Mouse (Mus musculus) inflammation-experienced regulatory T-cells, adult 6 months (primary cell): ENCODE measurements at regions not wholly inside any gene's neighbourhood (a gene's known extent, or its start where the extent isn't known, plus 50 kb on each side); places are given as distances from the start of the nearest gene placed in this dataset.

ENCODE experiments used
- ATAC-seq: one replicate; pipeline ENCODE4 v1.8.0; 2017

DNA sequence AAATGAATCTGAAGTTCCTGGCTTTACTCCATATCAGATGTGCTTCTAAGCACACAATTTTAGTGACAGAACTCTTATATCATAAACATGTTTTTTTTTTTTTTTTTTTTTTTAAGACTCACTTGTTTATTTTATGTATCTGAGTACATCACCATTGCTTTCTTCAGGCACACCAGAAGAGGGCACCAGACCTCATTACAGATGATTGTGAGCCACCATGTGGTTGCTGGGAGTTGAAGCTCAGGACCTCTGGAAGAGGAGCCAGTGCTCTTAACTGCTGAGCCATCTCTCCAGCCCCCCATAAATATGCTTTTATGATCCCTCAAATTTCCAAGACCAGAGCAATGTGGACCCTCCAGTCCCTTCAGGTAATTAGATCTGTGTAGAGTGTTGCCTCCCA, 280.1 kb upstream of the Adgrl2 start:
- ATAC-seq, result no peak

DNA sequence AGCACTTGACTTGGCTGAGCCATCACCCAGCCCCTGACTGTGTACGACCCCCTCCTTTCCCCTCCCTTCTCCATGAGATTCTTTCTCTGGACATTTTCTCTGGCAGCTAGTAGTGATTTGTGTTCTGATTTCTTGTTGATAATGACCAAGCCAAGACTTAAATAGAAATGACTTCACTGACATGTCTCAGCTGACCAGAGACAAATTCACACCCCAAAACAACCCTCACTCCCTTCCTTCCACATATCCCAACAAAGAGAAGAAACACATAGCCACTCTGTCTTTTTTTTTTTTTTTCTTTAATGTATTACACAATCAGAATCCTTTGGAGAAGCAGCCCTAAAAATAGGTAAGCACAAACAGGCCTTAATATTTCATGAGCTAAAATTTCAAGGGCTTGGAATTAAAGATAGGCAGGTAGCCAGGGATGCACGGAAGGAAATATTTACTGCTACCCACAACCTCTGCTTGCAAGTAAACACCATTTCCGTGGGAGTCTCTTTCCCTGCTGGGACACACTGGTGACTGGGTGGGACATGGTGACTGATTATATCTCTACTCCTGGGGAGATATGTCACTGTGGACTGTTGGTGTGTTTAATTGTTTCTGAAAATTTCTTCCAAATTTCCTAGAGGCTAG, 272.1 kb upstream of the Adgrl2 start:
- no peak for ATAC-seq

DNA sequence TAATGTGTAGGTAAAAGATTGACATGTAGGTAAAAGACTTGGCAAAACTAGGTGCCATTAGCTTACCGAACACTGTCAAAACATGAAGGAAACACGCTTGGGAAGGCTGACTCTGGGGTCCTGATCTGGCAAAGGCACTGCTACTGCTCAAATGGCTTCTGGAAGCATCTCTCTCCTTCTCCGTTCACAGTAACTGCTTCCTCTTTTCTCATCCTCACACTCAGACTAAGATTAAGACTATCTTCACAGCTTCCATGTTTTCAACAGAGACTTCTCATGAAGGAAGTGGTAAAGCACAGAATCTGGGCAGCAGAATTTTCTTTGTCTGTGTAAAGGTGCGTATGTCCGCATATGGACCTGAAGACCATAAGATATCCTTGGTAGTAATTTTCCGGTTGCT, 271.4 kb upstream of the Adgrl2 start:
- ATAC-seq, result no peak

DNA sequence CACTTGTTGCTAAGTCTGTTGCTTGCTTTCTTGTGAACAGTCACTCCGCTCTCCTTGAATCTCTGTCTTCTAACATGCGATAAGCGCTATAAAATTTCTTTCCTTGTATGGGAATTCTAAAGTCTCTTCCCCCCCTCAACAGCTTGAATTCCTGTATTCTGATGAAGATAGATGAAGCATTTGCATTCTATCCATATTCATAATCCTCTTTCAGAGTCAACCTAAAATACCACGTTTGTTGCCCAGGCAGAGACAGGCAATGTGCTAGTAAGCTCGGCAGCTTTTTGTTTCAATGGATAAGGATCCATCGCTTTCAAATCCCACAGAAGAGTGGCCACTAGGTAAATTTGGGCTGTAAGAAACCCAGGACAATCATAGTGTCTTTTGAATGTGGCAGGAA, 268.5 kb upstream of the Adgrl2 start:
- ATAC-seq, result no peak

DNA sequence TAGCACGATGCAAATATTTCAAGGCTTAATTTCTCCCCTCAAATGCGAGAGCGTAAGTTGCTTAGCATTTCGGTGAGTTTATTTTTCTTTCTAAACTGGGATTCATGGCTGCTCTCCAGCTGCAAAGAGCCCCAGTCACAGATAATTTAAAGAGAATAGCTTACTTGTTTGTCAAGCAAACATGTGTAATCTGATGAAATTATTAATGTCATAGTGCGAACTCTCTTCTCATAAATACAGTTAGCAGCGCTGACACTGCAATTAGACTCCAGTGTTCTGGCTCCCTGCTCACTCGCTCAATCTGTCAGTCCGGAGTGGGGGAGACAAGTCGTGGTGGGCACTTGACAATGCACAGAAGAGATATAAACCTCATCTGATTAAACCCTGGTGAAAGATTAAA, 266.5 kb upstream of the Adgrl2 start:
- ATAC-seq, result no peak

DNA sequence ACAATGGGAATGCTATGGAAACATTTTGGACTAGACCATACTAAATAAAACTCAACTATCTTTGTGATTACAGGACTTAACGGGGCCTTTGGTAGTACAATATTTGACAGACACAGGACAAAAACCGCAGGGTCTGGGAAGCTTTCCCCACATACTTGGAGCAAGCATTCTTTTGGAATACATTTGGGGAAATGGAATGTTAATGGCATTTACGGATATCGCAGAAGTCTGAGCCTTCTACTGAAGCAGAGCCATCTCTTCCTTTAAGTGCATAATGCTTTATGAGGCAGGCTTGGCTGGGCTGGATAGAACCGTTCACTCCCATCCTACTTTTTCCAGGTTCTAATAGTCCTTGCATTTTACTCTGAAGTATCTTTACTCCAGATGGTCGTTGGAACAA, 262.7 kb upstream of the Adgrl2 start:
- no peak for ATAC-seq

DNA sequence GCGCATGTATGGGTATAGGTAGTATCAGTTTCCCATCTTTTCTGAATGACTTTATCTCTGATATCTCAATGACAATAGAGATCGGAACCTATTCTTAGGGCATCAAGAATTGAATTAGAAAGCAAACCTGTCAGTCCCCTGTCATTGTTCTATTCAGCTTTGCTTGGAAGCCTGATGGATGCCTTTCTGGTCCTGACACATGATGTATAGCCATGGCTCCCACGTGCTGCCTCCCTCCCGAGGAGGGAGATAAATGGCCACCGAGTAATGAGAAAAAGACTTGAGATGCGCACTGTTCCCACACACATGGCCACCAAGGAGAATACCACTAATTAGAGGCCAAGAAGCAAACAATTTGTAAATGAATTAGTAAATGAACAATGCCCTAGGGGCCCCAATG, 261.8 kb upstream of the Adgrl2 start:
- ATAC-seq, result no peak

DNA sequence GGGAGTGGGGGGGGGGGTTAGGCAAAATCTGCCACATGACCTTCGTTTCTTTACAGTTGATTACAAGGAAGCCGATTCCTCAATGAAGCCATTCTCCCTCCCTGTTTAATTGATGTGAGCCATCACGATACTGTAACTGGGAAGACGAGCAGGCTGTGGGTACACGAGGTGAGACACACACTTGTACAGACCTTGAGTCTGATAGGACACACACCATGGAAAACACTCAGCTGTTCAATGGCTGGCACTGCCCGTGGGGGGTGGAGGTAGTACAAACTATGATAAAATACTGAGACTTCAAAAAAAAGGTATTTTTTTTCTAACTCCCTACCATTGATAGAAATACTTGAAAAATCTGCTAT, 257.3 kb upstream of the Adgrl2 start:
- no peak for ATAC-seq

DNA sequence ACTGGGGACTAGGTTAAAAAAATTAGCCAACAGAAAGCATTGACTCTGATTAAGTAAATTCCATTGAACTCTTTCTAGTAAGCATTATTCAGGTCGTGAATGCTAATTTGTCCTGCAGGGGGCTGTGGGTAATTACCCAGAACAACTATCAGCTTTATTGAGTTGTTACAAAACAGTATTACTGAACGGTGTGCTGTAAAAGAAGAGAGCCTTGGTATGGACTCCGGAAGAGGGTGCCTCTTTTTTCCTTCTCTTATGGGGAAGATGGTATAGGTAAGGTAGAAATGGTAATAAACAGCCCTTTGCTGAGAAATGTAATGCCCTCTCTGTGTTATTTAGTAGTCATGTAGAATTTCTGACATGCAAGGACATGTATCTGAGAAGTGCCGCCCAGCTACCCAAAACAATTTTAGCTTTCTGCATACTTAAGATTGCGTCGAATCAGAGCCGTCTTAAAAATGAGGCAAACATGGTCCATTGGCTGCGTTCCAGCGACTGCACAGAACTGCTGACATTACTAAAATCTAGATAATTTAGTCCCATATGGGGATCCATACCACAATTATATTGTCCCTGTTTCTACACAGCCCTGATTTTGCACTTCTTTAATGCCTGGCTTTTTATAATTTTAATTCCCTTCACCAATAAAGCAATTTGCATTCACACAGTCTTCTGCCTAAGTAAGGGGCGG, 256.7 kb upstream of the Adgrl2 start:
- no peak for ATAC-seq

DNA sequence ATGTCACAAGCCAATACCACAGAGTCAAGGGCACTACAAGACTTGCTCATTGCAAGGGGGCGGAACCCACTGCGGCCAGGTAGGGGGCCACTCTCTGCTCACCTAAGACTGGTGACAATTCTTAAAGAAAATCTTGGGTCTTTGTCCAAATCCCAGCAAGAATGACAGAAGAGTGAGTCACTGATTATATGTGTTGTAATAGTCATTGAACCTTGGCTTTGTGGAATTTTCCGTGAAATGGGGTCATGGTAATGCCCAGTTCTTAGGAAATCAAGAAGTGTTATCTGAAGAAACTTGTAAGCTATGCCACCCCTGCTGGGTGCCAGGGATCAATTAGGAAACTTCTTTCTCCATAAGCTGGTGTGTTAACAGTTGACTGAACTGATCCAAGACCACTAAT, 249.3 kb upstream of the Adgrl2 start:
- ATAC-seq, result no peak

- no peak for ATAC-seq
Measured at GRCm38 (mm10) chr3:149238076-149238475, 247.7 kb upstream of the Adgrl2 start.

DNA sequence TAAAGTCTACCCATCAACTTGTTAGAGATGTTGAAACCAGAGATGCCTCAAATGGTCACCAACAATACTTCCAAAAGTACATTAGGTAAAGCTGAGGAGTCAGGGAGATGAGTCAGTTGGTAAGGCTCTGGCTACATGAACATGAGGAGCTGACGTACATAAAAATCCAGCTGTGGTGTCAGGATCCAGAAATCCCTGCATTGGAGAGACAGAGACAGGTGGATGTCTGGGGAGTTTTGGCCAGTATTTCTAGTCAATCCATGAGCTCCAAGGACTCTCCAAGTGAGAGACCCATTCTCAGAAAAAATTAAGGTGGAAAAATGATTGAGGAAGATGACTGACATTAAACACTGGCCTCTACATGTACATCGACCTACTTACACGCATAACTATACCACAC, 244.8 kb upstream of the Adgrl2 start:
- ATAC-seq, result no peak

- ATAC-seq, result no peak
Measured at GRCm38 (mm10) chr3:149233691-149234131, 243.4 kb upstream of the Adgrl2 start.

GRCm38 (mm10) chr3:149233191-149233641, 242.9 kb upstream of the Adgrl2 start:
- ATAC-seq, result no peak

GRCm38 (mm10) chr3:149231346-149231745, 241.0 kb upstream of the Adgrl2 start:
- ATAC-seq, result no peak

- no peak for ATAC-seq
Measured at GRCm38 (mm10) chr3:149227556-149227955, 237.2 kb upstream of the Adgrl2 start.

GRCm38 (mm10) chr3:149226723-149227122, 236.4 kb upstream of the Adgrl2 start:
- no peak for ATAC-seq

DNA sequence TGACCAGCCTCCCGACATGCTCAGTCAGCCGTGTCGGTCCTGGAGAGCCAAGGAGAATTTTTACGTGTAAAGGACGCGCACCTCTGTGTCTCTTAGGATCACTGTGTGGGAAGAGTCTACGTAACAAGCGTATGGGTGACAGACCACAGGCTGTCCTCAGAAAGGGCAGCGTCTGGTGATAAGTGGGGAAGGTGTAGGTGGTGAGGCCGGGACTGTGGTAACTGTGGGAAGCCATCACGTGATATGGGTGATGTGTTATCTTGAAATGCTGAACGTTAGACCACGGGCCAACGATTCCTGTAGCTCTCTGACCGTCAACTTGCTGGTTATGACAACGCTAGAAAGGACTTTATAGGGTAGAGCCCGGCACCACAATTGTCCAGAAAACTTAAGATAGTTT, 235.3 kb upstream of the Adgrl2 start:
- ATAC-seq, result no peak

DNA sequence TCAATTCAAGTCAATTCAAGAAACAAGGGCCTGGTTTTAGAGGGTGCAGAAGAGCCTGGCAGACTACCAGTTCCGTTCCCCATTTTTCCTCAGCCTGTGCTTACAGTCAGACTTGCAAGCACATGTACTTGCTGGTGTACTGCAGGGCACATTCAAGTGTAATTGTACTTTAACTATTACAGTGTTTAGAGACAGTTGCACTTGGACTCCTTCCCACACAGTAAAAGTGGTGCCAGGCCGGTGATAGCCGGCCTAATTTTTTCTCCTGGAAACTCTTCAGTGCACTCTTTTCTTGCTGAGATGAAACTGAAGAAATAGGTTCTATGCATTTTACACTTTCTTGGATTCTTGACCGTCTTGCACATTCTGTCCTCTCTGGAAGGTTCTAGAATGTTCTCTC, 233.9 kb upstream of the Adgrl2 start:
- no peak for ATAC-seq

DNA sequence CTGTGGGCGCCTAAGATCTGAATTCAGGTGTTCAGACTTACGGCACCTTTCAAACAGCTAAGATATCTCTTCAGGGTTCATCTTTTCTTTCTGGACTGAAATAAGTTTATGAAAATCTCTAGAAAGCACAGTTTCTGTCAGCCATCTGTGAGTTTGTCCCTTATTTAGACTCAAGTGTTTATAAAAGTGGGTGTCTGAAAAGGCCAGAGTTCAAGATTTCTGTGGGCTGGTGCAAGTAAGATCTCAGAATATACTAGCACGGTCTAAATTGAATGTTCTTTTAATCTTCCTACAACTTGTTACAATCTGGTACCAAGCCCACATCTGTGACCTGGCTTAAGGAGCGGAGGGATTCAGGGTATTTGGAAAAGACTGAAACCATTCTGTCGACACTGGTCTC, 233.4 kb upstream of the Adgrl2 start:
- no peak for ATAC-seq

GRCm38 (mm10) chr3:149220958-149221357, 230.6 kb upstream of the Adgrl2 start:
- no peak for ATAC-seq

DNA sequence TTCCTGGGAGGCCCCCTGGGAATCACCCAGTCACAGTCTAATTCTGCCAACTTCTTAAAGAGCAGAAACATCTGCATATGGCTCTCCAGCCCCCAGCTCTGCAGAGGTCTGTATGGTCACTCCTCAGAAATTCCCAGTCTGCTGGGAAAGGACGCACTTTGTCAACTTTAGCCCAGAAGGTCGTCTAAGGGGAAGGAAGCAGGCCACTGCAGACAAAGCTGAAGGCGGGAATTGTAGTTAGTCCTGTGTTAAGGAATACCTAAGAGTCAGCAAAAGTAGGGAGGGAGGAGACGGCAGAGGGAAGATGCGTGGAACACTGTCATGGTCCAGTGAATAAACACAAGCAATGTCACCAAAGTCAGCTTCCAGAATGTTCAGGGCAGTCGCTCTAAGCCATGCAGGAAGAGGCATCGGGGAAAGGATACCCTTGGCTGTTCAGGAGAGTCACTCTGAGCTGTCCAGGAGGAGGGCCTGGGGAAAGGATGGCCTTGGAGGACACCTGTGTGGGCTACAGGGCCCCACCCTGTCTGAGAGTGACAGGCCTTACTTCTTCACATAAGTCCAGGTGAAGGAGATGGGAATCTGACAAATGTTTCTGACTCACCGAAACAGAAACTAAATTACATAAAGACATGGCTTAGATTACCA, 230.1 kb upstream of the Adgrl2 start:
- ATAC-seq, result no peak

DNA sequence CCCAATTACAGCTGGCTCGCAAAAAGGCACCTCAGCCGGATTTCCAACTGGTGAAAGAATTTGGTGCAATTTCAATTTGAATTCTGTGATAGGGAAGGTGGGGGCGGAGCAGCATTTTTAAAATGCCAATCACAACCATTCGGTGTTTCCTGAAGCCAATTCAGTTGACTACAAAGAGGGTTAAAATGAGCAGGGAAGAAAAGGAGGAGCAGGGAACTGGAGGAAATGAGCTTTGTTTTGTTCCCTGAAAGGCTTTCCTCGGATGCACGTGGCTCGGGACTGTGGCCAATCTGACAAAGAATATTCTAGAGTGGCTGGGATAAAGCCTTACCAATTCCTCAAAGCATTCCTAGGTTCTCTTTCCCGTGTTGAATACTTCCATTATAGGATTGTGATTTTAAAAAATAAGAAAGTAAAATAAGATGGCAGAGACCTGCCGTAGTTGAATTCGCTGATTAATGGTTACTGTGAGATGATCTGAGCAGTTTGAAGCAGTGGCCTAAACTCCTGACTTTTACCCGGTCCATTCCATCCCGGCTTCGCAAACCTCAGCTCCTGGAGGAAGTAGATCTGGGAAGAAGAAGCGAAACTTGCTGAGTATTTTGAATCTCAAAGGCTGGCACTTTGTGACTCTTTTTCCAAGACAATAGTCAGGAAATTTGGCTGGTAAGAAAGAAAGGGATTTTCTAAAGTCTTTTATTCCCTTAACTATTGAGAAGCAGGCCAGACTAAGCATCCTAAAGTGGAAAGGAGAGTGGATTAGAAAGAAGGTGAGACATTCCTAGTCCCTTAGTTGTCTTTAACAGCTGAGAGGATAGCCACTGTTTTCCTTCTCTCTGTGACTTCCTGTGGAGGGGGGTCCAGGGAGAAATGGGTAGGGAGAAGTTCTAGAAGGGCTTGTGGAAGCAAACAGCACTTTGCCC, 229.3 kb upstream of the Adgrl2 start:
- no peak for ATAC-seq
